Mouse (Mus musculus): ENCODE results near the gene Sestd1. TPM values are rescaled to one million over a fixed set of nuclear protein-coding genes. Genes with fewer than 3 reads are reported as not detected.

Sestd1 gene
- polyA plus RNA-seq, 1 experiment from 2014 or later = 35.5 TPM

- no peak for ATAC-seq (ENCODE audit: low FRiP score, low read depth)
- H3K4me2 ChIP-seq (replicated peaks) = no peak overlapping the region
- no peak overlapping the region for H3K27ac ChIP-seq
Observed at GRCm38 (mm10) chr2:77301687-77302389, 21.4 kb upstream of the Sestd1 start.

GRCm38 (mm10) chr2:77289701-77290100 lies 9.3 kb upstream of the Sestd1 start:
- Histone ChIP-seq H3K4me3 (no peak overlapping the region), H3K9ac (no peak overlapping the region), H3K27ac (no peak overlapping the region), H3K4me2 (replicated peaks) (no peak overlapping the region), H3K9me3 (no peaks in the 10 kb centered on the region), H3K4me1 (no peaks in the 10 kb centered on the region), H3K36me3 (no peaks in the 10 kb centered on the region), H3K27me3 (replicated peaks) (no peaks in the 10 kb centered on the region)
- ATAC-seq (ENCODE audit: low FRiP score, low read depth) = no peak
- 70% methylated on average over 6 of the region's 6 CpGs for WGBS

More at GRCm38 (mm10) chr2:77301687-77302389, 21.4 kb upstream of the Sestd1 start:
- no peak overlapping the region for H3K9ac ChIP-seq
- H3K4me3 ChIP-seq = no peak overlapping the region
- no peaks in the 10 kb centered on the region for H3K27me3 ChIP-seq (replicated peaks)
- H3K9me3 ChIP-seq = no peaks in the 10 kb centered on the region
- H3K4me1 ChIP-seq = no peaks in the 10 kb centered on the region
- no peaks in the 10 kb centered on the region for H3K36me3 ChIP-seq
- 76% methylated on average over 9 of the region's 9 CpGs for WGBS

DNA sequence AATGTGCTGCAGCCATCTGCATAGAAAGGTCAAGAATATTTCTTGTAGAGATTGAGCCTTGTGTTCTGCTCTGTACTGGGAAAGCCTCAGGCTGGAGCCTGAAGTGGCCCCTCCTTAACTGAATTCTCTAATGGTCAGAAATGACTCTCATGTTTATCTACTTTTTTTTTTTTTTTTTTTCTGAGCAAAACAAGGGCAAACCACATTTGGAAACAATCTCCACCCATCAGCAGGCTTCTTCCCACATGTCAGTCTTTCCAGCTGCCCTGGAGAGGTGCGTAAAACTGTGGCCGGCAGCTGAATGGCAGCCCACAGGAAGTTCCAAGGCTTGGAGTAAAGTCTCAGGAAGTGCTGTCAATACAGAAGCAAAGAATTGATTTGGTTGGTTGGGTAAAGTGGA lies 6.4 kb upstream of the Sestd1 start:
- no peak overlapping the region for H3K9ac ChIP-seq

DNA sequence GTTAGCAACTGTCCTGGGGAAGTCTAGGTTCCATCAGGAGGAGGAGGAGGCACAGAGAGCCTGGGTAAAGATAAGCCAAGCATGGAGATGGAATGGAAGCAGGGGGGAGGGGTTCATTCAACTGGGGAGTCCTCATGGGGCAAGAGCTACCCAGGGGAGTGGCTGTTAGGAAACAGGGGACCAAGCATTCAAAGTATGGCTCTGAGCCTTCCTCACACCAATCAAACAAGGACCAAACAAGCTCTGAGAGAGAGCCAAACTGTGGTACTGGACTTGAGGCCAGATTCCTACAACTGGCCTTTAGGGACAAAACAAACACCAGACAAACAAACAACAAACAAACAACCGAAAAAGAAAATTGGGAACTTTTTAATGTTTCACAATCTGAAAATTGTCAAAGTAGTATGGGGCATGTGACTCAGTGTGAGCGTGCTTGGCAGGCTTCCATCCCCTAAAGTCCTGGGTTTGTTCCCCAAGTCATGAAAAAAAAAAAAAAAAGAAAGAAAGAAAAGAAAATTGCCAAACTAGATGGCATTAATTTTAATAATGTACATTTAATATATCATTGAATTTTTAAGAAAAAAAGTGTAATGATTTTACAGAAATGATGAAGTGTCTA lies 4.0 kb upstream of the Sestd1 start:
- no peak for ATAC-seq (ENCODE audit: low FRiP score, low read depth)

More for the DNA sequence above, 6.4 kb upstream of the Sestd1 start:
- Histone ChIP-seq H3K4me2 (replicated peaks) (no peak overlapping the region), H3K27ac (no peak overlapping the region), H3K4me3 (no peak overlapping the region), H3K27me3 (replicated peaks) (no peaks in the 10 kb centered on the region), H3K4me1 (no peaks in the 10 kb centered on the region), H3K36me3 (no peaks in the 10 kb centered on the region), H3K9me3 (no peaks in the 10 kb centered on the region)
- no peak for ATAC-seq (ENCODE audit: low FRiP score, low read depth)
- whole genome bisulfite sequencing = 73% methylated on average over 2 of the region's 2 CpGs

GRCm38 (mm10) chr2:77279861-77280511 lies 406 bp downstream of the Sestd1 start:
- peak overlapping the region; percentile 83 for H3K4me3 ChIP-seq
- peak overlapping the region; percentile 76 for H3K4me2 ChIP-seq (replicated peaks)
- WGBS = under 1% methylated on average over 53 of the region's 57 CpGs
- H3K27me3 ChIP-seq (replicated peaks) = no peaks in the 10 kb centered on the region
- peak overlapping the region; percentile 70 for H3K27ac ChIP-seq
- H3K9me3 ChIP-seq = no peaks in the 10 kb centered on the region
- ATAC-seq (ENCODE audit: low FRiP score, low read depth) = peak; percentile 75
- H3K4me1 ChIP-seq = no peaks in the 10 kb centered on the region; the same call in 1 of the 2 replicates
- no peaks in the 10 kb centered on the region for H3K36me3 ChIP-seq
- peak overlapping the region; percentile 96 for H3K9ac ChIP-seq

More for the DNA sequence above, 4.0 kb upstream of the Sestd1 start:
- Histone ChIP-seq H3K4me2 (replicated peaks) (no peak overlapping the region), H3K4me1 (no peaks in the 10 kb centered on the region), H3K27me3 (replicated peaks) (no peaks in the 10 kb centered on the region), H3K36me3 (no peaks in the 10 kb centered on the region), H3K9ac (no peak overlapping the region), H3K27ac (no peak overlapping the region), H3K4me3 (no peak overlapping the region), H3K9me3 (no peaks in the 10 kb centered on the region)
- 84% methylated on average over 2 of the region's 2 CpGs for WGBS

- WGBS = 71% methylated on average over 4 of the region's 4 CpGs
- no peaks in the 10 kb centered on the region for H3K9me3 ChIP-seq
Observed at GRCm38 (mm10) chr2:77277272-77277671, 3.1 kb downstream of the Sestd1 start.

GRCm38 (mm10) chr2:77275851-77276250 lies 4.5 kb downstream of the Sestd1 start:
- no peak overlapping the region for H3K4me3 ChIP-seq
- H3K9ac ChIP-seq = no peak overlapping the region
- no peaks in the 10 kb centered on the region for H3K9me3 ChIP-seq
- H3K27me3 ChIP-seq (replicated peaks) = no peaks in the 10 kb centered on the region
- no peak overlapping the region for H3K27ac ChIP-seq
- WGBS = 92% methylated on average over 5 of the region's 5 CpGs
- no peaks in the 10 kb centered on the region; the same call in 1 of the 2 replicates for H3K4me1 ChIP-seq
- H3K36me3 ChIP-seq = no peaks in the 10 kb centered on the region
- H3K4me2 ChIP-seq (replicated peaks) = no peak overlapping the region
- no peak for ATAC-seq (ENCODE audit: low FRiP score, low read depth)

More at GRCm38 (mm10) chr2:77277272-77277671, 3.1 kb downstream of the Sestd1 start:
- no peaks in the 10 kb centered on the region for H3K27me3 ChIP-seq (replicated peaks)
- H3K4me3 ChIP-seq = no peak overlapping the region
- no peaks in the 10 kb centered on the region for H3K36me3 ChIP-seq
- H3K4me1 ChIP-seq = no peaks in the 10 kb centered on the region; the same call in 1 of the 2 replicates
- no peak overlapping the region for H3K27ac ChIP-seq
- ATAC-seq (ENCODE audit: low FRiP score, low read depth) = no peak
- no peak overlapping the region for H3K4me2 ChIP-seq (replicated peaks)
- no peak overlapping the region for H3K9ac ChIP-seq

GRCm38 (mm10) chr2:77274976-77275641 lies 5.3 kb downstream of the Sestd1 start:
- no peaks in the 10 kb centered on the region; the same call in 1 of the 2 replicates for H3K4me1 ChIP-seq
- ATAC-seq (ENCODE audit: low FRiP score, low read depth) = no peak
- H3K27me3 ChIP-seq (replicated peaks) = no peaks in the 10 kb centered on the region
- no peaks in the 10 kb centered on the region for H3K9me3 ChIP-seq
- no peak overlapping the region for H3K4me3 ChIP-seq
- no peak overlapping the region for H3K27ac ChIP-seq
- no peak overlapping the region for H3K9ac ChIP-seq
- no peak overlapping the region for H3K4me2 ChIP-seq (replicated peaks)
- no peaks in the 10 kb centered on the region for H3K36me3 ChIP-seq
- WGBS = 91% methylated on average over 9 of the region's 9 CpGs

DNA sequence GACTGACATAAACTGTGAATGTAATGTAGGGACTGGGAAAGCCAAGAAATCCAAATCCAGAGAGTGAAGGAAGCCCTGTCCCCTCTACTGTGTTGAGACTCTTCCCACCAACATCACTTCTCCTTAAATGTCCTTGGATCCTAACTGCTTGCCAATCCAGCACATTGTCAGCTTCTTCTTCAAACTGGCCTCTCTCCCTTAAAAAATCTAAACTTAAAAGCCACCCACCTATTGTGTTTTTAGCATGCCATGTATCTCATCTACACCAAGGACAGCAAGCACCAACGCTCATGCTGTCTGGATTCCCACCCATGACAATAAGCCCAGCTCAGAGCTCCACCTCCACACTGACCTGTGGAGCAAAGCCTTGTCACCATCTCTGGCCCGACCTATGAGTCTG lies 7.4 kb downstream of the Sestd1 start:
- H3K9me3 ChIP-seq = no peaks in the 10 kb centered on the region
- no peaks in the 10 kb centered on the region for H3K36me3 ChIP-seq
- H3K4me2 ChIP-seq (replicated peaks) = no peak overlapping the region
- H3K4me1 ChIP-seq = no peaks in the 10 kb centered on the region; the same call in 1 of the 2 replicates
- H3K27me3 ChIP-seq (replicated peaks) = no peaks in the 10 kb centered on the region
- 89% methylated on average over 2 of the region's 2 CpGs for WGBS
- no peak overlapping the region for H3K4me3 ChIP-seq
- H3K9ac ChIP-seq = no peak overlapping the region
- H3K27ac ChIP-seq = no peak overlapping the region
- ATAC-seq (ENCODE audit: low FRiP score, low read depth) = no peak

GRCm38 (mm10) chr2:77270781-77271180 lies 9.6 kb downstream of the Sestd1 start:
- 85% methylated on average over 7 of the region's 7 CpGs for WGBS
- no peaks in the 10 kb centered on the region; the same call in none of the 2 replicates for H3K4me1 ChIP-seq

GRCm38 (mm10) chr2:77270136-77270535 lies 10.3 kb downstream of the Sestd1 start:
- no peak overlapping the region for H3K4me2 ChIP-seq (replicated peaks)

More at GRCm38 (mm10) chr2:77270781-77271180, 9.6 kb downstream of the Sestd1 start:
- no peaks in the 10 kb centered on the region for H3K9me3 ChIP-seq
- no peaks in the 10 kb centered on the region for H3K36me3 ChIP-seq
- no peak overlapping the region for H3K4me3 ChIP-seq
- no peak overlapping the region for H3K27ac ChIP-seq
- ATAC-seq (ENCODE audit: low FRiP score, low read depth) = no peak
- H3K4me2 ChIP-seq (replicated peaks) = no peak overlapping the region
- no peaks in the 10 kb centered on the region for H3K27me3 ChIP-seq (replicated peaks)
- H3K9ac ChIP-seq = no peak overlapping the region

More at GRCm38 (mm10) chr2:77270136-77270535, 10.3 kb downstream of the Sestd1 start:
- Histone ChIP-seq H3K36me3 (no peaks in the 10 kb centered on the region), H3K4me3 (no peak overlapping the region), H3K27ac (no peak overlapping the region), H3K9ac (no peak overlapping the region), H3K9me3 (no peaks in the 10 kb centered on the region), H3K4me1 (peaks cover 6% of the 10 kb centered on the region), H3K27me3 (replicated peaks) (no peaks in the 10 kb centered on the region)
- 86% methylated on average over 1 of the region's 1 CpGs for WGBS
- ATAC-seq (ENCODE audit: low FRiP score, low read depth) = no peak
